Mouse (Mus musculus) midbrain, embryonic 11.5 days (tissue): ENCODE data around the gene D630003M21Rik. TPM values are rescaled to one million over a fixed set of nuclear protein-coding genes. Genes with fewer than 3 reads are reported as not detected.
A peak's percentile ranks its signal among the peaks of the same experiment; 100 is the strongest.

Experiments used
- ATAC-seq: fragments of 200-750 bp; cut with Nextera tagmentation; 2 replicates; pipeline ENCODE4 v1.8.0; 2017; ENCODE audit warnings: moderate TSS enrichment, moderate library complexity; ENCODE audit not compliant: low FRiP score
- DNase-seq: peaks from one replicate; pipeline ENCODE4 v3.0.0; 2015; ENCODE audit warnings: low spot score; ENCODE audit errors: missing footprints
- H3K27ac ChIP-seq: fragments of 300-500 bp; sonication (generic); 2 replicates; pipeline ENCODE4 v1.5.1; 2014; ENCODE audit warnings: low read depth, low read length
- H3K27me3 ChIP-seq: fragments of 300-500 bp; sonication (generic); 2 replicates; pipeline ENCODE4 v1.6.1; 2014; ENCODE audit warnings: mild to moderate bottlenecking, low read length, moderate library complexity, mixed read lengths; ENCODE audit not compliant: control insufficient read depth, insufficient read depth
- H3K36me3 ChIP-seq: fragments of 300-500 bp; sonication (generic); 2 replicates; pipeline ENCODE4 v1.6.1; 2014; ENCODE audit warnings: mild to moderate bottlenecking, low read length, moderate library complexity, mixed read lengths; ENCODE audit not compliant: control insufficient read depth, insufficient read depth
- H3K4me1 ChIP-seq: fragments of 300-500 bp; sonication (generic); 2 replicates; pipeline ENCODE4 v1.6.1; 2014; ENCODE audit warnings: low read length; ENCODE audit not compliant: control insufficient read depth, insufficient read depth
- H3K4me2 ChIP-seq: fragments of 300-500 bp; sonication (generic); 2 replicates; pipeline ENCODE4 v1.6.1; 2014; ENCODE audit warnings: mild to moderate bottlenecking, moderate library complexity
- H3K4me3 ChIP-seq: fragments of 300-500 bp; sonication (generic); 2 replicates; pipeline ENCODE4 v1.5.1; 2014; ENCODE audit warnings: low read depth, low read length
- H3K9ac ChIP-seq: fragments of 300-500 bp; sonication (generic); 2 replicates; pipeline ENCODE4 v1.6.1; 2014; ENCODE audit warnings: low read length
- H3K9me3 ChIP-seq: fragments of 300-500 bp; sonication (generic); 2 replicates; pipeline ENCODE4 v1.6.1; 2016; ENCODE audit warnings: low read length; ENCODE audit not compliant: control insufficient read depth
- WGBS: fragments of 180-500 bp; shearing (Covaris S2); extraction: QIAGEN DNeasy Blood & Tissue Kit; methylation state at CpG from one replicate; pipeline ENCODE4 v1.1.7; 2014; 5-methylcytosine and 5-hydroxymethylcytosine counted together
- polyA plus RNA-seq: library from polyadenylated mRNA; unstranded; fragments of >200 nt; fragmentation: Nextera tagmentation; extraction: Ambion mirVana; gene quantifications from 2 replicates; pipeline ENCODE4 v1.2.1, GENCODE M21; 2014

D630003M21Rik gene
- polyA plus RNA-seq, 1 experiment from 2014 or later: 0.92 TPM

- H3K4me2 ChIP-seq: no peak overlapping the region
- H3K27me3 ChIP-seq: no peaks in the 10 kb centered on the region
- H3K9ac ChIP-seq: no peak overlapping the region
- peaks cover 11% of the 10 kb centered on the region for H3K4me1 ChIP-seq
- no peak overlapping the region for H3K4me3 ChIP-seq
- 16% methylated on average over 10 of the region's 10 CpGs for WGBS
- no peaks in the 10 kb centered on the region for H3K36me3 ChIP-seq
- no peaks in the 10 kb centered on the region for H3K9me3 ChIP-seq
- no peak overlapping the region for H3K27ac ChIP-seq
- DNase-seq (peak; percentile 87), ATAC-seq (0 out of 2 replicates have a peak, but pooled peaks have one; percentile 10)
These were observed 33.9 kb downstream of the D630003M21Rik start for GRCm38 (mm10) chr2:158194945-158195640.

- H3K4me3 ChIP-seq: no peak overlapping the region
- no peaks in the 10 kb centered on the region for H3K27me3 ChIP-seq
- 0 out of 2 replicates have a peak overlapping the region, but pooled peaks have one; percentile 8 for H3K27ac ChIP-seq
- no peak for DNase-seq
- H3K4me1 ChIP-seq: peaks cover 11% of the 10 kb centered on the region
- 19% methylated on average over 10 of the region's 10 CpGs for WGBS
- H3K36me3 ChIP-seq: no peaks in the 10 kb centered on the region
- no peaks in the 10 kb centered on the region for H3K9me3 ChIP-seq
- peak; percentile 73 for ATAC-seq
- no peak overlapping the region; the same call in 1 of the 2 replicates for H3K4me2 ChIP-seq
- H3K9ac ChIP-seq: no peak overlapping the region
These were observed 35.2 kb downstream of the D630003M21Rik start for GRCm38 (mm10) chr2:158193611-158194336.

DNA sequence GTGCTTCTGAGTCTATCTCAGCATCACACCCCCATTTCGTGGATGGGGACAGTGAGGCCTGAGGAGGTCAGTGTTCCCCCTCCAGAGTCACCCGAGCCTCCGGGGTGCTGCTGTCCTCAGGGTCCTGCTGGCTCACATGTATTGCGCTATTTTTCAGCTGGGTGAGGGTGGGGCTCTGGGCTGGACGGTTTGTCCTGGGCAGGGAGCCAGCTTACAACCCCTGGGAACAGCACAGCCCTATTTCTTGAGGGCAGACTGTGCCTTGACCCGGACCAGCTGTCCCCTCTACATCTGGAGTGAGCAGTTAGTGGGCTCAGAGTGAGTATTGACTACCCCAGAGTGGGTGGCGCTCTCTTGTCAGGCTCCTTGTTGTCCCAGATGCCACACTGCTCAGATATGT, 37.9 kb downstream of the D630003M21Rik start:
- Histone ChIP-seq H3K9ac (no peak overlapping the region), H3K4me3 (no peak overlapping the region), H3K27ac (no peak overlapping the region), H3K4me1 (peaks cover 11% of the 10 kb centered on the region), H3K36me3 (no peaks in the 10 kb centered on the region), H3K4me2 (no peak overlapping the region), H3K9me3 (no peaks in the 10 kb centered on the region), H3K27me3 (no peaks in the 10 kb centered on the region)
- DNase-seq (no peak), ATAC-seq (no peak)
- 77% methylated on average over 7 of the region's 7 CpGs for WGBS

DNA sequence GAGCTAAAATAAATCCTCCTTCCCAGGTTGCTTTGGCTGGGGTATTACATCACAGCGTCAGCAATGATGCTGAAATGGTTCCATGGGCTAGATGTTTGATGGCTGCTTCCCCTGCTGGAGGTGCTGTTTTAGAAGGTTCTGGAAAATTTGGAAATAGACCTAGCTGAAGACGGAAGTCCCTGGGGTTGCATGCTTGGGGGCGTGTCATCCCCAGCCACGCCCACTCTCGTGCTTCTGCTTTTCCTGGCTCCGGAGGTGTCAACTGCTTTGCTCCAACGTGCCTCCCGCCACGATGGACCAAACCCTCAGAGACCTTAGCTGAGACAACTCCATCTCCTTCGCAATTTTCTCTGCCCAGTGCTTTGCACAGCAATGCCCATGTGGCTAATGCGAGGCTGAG, 39.6 kb downstream of the D630003M21Rik start:
- Histone ChIP-seq H3K27me3 (no peaks in the 10 kb centered on the region), H3K9ac (no peak overlapping the region), H3K4me1 (peaks cover 10% of the 10 kb centered on the region), H3K9me3 (no peaks in the 10 kb centered on the region), H3K36me3 (no peaks in the 10 kb centered on the region), H3K27ac (no peak overlapping the region), H3K4me2 (no peak overlapping the region), H3K4me3 (no peak overlapping the region)
- DNase-seq: no peak
- WGBS: 86% methylated on average over 11 of the region's 11 CpGs
- ATAC-seq: no peak

- Histone ChIP-seq H3K9ac (no peak overlapping the region), H3K4me3 (no peak overlapping the region), H3K36me3 (no peaks in the 10 kb centered on the region), H3K27me3 (no peaks in the 10 kb centered on the region), H3K4me2 (no peak overlapping the region), H3K9me3 (no peaks in the 10 kb centered on the region), H3K27ac (no peak overlapping the region), H3K4me1 (no peaks in the 10 kb centered on the region)
- no peak for ATAC-seq
- DNase-seq: no peak
- WGBS: 83% methylated on average over 11 of the region's 11 CpGs
These were observed 42.7 kb downstream of the D630003M21Rik start for GRCm38 (mm10) chr2:158186206-158186871.

- no peaks in the 10 kb centered on the region for H3K27me3 ChIP-seq
- no peak overlapping the region for H3K4me2 ChIP-seq
- no peak overlapping the region for H3K27ac ChIP-seq
- ATAC-seq (no peak), DNase-seq (no peak)
- H3K9me3 ChIP-seq: no peaks in the 10 kb centered on the region
- WGBS: 91% methylated on average over 8 of the region's 8 CpGs
- peaks cover 5% of the 10 kb centered on the region; the same call in 1 of the 2 replicates for H3K4me1 ChIP-seq
- H3K4me3 ChIP-seq: no peak overlapping the region
- H3K9ac ChIP-seq: no peak overlapping the region
- no peaks in the 10 kb centered on the region for H3K36me3 ChIP-seq
These were observed 45.8 kb downstream of the D630003M21Rik start for GRCm38 (mm10) chr2:158183266-158183665.

DNA sequence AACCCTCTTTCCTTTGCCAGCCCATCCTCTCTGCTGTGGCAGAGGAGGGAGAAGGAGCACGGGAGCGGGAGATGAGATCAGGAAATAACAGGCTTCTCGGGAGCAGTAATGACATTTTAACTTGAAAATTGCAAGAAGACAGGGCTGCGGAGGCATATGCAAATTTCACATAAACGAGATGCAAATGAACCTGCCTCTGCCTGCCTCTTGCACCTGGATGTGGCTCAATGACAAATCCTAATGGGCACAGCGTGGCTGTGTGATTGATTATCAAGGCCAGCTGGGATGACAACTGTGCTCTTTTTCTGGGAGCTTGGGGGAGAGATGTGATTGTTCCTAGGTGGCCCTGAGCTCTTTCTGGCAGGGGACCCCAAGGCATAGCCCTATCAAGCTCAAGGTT, 47.1 kb downstream of the D630003M21Rik start:
- Histone ChIP-seq H3K27ac (no peak overlapping the region), H3K4me1 (peaks cover 5% of the 10 kb centered on the region; the same call in 1 of the 2 replicates), H3K4me2 (no peak overlapping the region), H3K9me3 (no peaks in the 10 kb centered on the region), H3K9ac (no peak overlapping the region), H3K4me3 (no peak overlapping the region), H3K36me3 (no peaks in the 10 kb centered on the region), H3K27me3 (no peaks in the 10 kb centered on the region)
- WGBS: 70% methylated on average over 6 of the region's 6 CpGs
- ATAC-seq (no peak), DNase-seq (no peak)

DNA sequence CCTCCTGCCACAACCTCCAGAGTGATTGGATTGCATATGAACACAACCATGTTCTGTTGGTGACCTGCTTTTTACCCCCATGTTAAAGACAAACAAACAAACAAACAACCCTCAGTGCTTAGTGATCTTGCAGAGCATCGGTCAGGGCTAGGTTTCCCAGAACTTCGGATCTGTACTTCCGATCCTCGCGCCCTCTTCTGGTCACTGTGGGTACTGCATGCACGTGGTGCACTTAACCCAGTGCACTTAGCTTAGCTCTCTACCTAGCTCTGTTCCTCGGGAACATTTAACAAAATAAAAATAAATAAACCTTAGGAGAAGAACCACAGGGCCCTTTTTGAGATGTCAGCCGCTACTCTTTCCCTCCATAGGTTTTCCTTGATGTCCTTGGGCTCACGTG, 48.2 kb downstream of the D630003M21Rik start:
- H3K9ac ChIP-seq: no peak overlapping the region
- H3K4me1 ChIP-seq: peaks cover 5% of the 10 kb centered on the region; the same call in 1 of the 2 replicates
- H3K4me3 ChIP-seq: no peak overlapping the region
- 42% methylated on average over 9 of the region's 9 CpGs for WGBS
- no peaks in the 10 kb centered on the region for H3K36me3 ChIP-seq
- peak; percentile 94 for DNase-seq
- H3K27ac ChIP-seq: no peak overlapping the region
- H3K9me3 ChIP-seq: no peaks in the 10 kb centered on the region
- no peak overlapping the region for H3K4me2 ChIP-seq
- ATAC-seq: no peak
- H3K27me3 ChIP-seq: no peaks in the 10 kb centered on the region
